Mouse (Mus musculus): Measurements from ENCODE around the gene G6pd2.

The G6pd2 gene

DNA sequence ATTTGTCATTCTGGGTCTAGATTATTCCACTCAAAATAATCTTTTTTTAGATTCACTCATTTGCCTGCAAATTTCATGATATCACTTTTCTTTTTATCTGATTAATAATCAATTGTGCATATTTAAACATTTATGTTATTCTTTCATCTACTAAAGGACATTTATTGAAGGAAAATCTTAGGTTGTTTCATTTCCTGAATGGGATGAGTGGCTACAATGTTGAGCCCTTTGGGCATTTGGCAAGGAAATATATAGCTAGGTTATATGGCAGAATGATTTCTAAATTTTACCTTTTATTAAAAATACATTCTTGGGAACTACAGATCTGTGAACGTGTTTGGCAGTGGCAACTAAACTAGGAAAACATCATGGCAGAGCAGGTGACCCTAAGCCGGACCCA is at the start of gene G6pd2:
Gene G6pd2, plus strand, starts transcription at position 301 of the 400 bp plus-strand sequence.
- DNase-seq (ENCODE audit: low spot score), result no peak

DNA sequence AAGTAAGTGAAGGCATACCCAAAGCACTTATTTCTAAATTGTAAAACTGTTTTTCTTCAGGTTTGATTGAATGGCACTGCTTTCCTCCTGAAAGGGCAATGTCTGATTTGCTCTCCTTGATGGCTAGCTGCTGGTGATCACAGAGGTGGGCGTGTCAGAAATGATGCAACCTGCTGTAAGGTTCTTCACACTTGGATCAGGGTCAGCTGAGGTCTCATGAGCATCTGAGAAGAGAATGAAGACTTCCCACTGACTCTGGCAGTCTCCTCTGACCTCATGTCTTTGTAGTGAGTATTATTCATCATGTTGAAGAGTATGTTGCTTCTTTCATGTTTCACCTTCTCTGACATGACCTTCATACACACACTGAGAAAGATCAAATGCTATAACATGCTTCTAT is 44.4 kb upstream of the G6pd2 start:
- no peak for DNase-seq (ENCODE audit: low spot score)

DNA sequence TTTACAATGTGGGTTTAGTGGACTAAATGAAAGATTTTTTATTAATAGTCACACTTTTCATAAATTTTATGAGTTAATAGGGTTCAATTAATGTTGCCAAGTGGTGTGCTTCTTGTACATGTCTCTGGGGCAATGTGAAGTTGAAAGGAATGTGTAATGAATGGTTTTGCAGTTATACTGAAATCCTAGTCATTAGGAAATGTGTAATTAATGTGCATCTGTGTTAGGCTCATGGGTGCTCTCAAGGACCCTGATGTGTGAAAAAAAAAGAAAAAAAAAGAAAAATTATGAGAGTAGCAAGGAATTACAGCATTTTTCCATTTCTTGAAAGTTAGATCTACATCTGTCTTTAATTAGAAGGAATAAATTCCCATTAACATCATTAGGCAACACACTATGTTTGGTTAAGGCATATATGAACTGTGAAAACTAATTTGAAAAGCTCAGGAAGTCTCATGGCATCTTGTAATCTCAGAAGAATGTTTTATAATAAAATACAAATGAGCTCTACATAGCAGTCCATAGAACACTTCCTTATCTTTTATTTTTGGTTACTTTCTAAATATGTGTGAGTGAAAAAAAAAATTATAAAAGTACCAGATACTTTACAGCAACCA is 24.4 kb downstream of the G6pd2 start:
- no peak for DNase-seq (ENCODE audit: low spot score)

DNA sequence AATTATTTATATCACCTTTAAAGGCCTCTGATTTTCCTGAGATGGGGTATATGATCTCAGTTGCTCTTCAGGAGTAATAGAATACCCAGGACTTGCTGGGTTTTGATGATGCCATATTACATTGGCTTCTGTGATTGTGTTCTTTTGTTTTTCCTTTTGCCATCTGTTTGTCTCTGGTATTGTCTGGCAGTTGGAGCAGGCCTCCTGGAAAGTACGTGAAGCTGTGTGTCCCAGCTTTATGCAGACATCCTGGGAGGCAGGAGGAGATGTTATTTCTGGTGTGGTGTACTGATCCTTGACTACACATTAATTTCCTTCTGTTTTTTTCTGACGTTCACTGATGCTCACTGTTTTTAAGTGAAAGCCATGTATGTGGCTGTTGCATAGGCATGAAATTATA is 35.3 kb downstream of the G6pd2 start:
- no peak for DNase-seq (ENCODE audit: low spot score)

Measured in testis, postnatal 10 days (tissue).